Mouse (Mus musculus) cerebellum, adult 2 months (tissue): Measurements from ENCODE around the gene Hoxc9. TPM values are rescaled to one million over a fixed set of nuclear protein-coding genes. Genes with fewer than 3 reads are reported as not detected.

Experiments used
- DNase-seq, 2 experiments: peaks; one replicate each; pipeline ENCODE4 v3.0.0; 2021
- H3K27ac ChIP-seq: fragments of 200-500 bp; 2 replicates; pipeline ENCODE4 v1.5.1; 2012; ENCODE audit warnings: low read length, control low read depth, inconsistent platforms; ENCODE audit not compliant: insufficient read depth
- H3K27me3 ChIP-seq: fragments of 200-500 bp; 2 replicates; pipeline ENCODE4 v1.6.1; 2012; ENCODE audit warnings: inconsistent platforms, mild to moderate bottlenecking, low read length, moderate library complexity; ENCODE audit not compliant: control insufficient read depth, insufficient read depth
- H3K4me1 ChIP-seq: fragments of 200-500 bp; 2 replicates; pipeline ENCODE4 v1.6.1; 2011; ENCODE audit warnings: low read length; ENCODE audit not compliant: control insufficient read depth, insufficient read depth
- H3K4me3 ChIP-seq: fragments of 200-500 bp; replicated peaks from 2 replicates; pipeline ENCODE3; 2011; ENCODE audit warnings: mild to moderate bottlenecking, low read depth, low read length, control low read depth; ENCODE audit not compliant: insufficient read depth
- CTCF ChIP-seq: fragments of 200-500 bp; IDR thresholded peaks from 2 replicates; pipeline ENCODE4 v1.5.1; 2011; ENCODE audit warnings: low read depth, mild to moderate bottlenecking, control low read depth, low read length, moderate library complexity, borderline replicate concordance; ENCODE audit not compliant: insufficient read depth
- POLR2A ChIP-seq: fragments of 200-500 bp; IDR thresholded peaks from 2 replicates; pipeline ENCODE4 v1.6.1; 2011; ENCODE audit warnings: low read length, control low read depth, borderline replicate concordance; ENCODE audit not compliant: insufficient read depth
- WGBS: fragments of 180-500 bp; shearing (Covaris S2); methylation state at CpG from one replicate; pipeline ENCODE4 v1.1.7; 2018; 5-methylcytosine and 5-hydroxymethylcytosine counted together
- polyA plus RNA-seq: library from polyadenylated mRNA; depleted of rRNA; stranded (reverse); fragments of >200 nt; gene quantifications from 2 replicates; pipeline ENCODE4 v1.2.3, GENCODE M21; 2012

Gene Hoxc9
- polyA plus RNA-seq, 1 experiment, result not detected

- no peak for DNase-seq
- 3% methylated on average over 28 of the region's 28 CpGs for WGBS
- no peak for TF ChIP-seq POLR2A
- TF ChIP-seq CTCF, result no peak
- Histone ChIP-seq H3K27me3 (peaks cover 16% of the 10 kb centered on the region; the same call in 1 of the 2 replicates), H3K4me3 (no peak overlapping the region), H3K27ac (no peak overlapping the region), H3K4me1 (no peaks in the 10 kb centered on the region)
Measured at GRCm38 (mm10) chr15:103015009-103015399, 38.8 kb downstream of the Hoxc9 start.

- no peak overlapping the region for H3K4me3 ChIP-seq
- TF ChIP-seq CTCF (no peak), POLR2A (no peak)
- H3K4me1 ChIP-seq, result no peaks in the 10 kb centered on the region
- 12% methylated on average over 19 of the region's 19 CpGs for WGBS
- H3K27ac ChIP-seq, result no peak overlapping the region
- DNase-seq, result no peak
- H3K27me3 ChIP-seq, result peaks cover 12% of the 10 kb centered on the region; the same call in 1 of the 2 replicates
Measured at GRCm38 (mm10) chr15:103015406-103016166, 39.3 kb downstream of the Hoxc9 start.

- WGBS, result 23% methylated on average over 9 of the region's 9 CpGs
- no peaks in the 10 kb centered on the region for H3K4me1 ChIP-seq
- H3K27ac ChIP-seq, result no peak within 1 kb of the TSS
Measured at GRCm38 (mm10) chr15:103018636-103019035, 42.4 kb downstream of the Hoxc9 start, which contains the start of gene Hoxc4. Gene Hoxc4 (plus strand): TSS chr15:103018934.

GRCm38 (mm10) chr15:103020899-103021418, 44.7 kb downstream of the Hoxc9 start:
- no peak overlapping the region for H3K27ac ChIP-seq
- no peaks in the 10 kb centered on the region for H3K4me1 ChIP-seq
- TF ChIP-seq CTCF (no peak), POLR2A (no peak)
- H3K4me3 ChIP-seq, result no peak overlapping the region
- WGBS, result 4% methylated on average over 8 of the region's 8 CpGs
- H3K27me3 ChIP-seq, result peaks cover 2% of the 10 kb centered on the region; the same call in 1 of the 2 replicates
- no peak for DNase-seq

More at GRCm38 (mm10) chr15:103018636-103019035, 42.4 kb downstream of the Hoxc9 start, which contains the start of gene Hoxc4:
- DNase-seq, result no peak
- H3K27me3 ChIP-seq, result peaks cover 4% of the 10 kb centered on the region; the same call in 1 of the 2 replicates
- no peak within 1 kb of the TSS for H3K4me3 ChIP-seq
- TF ChIP-seq CTCF (no peak), POLR2A (no peak)

- no peaks in the 10 kb centered on the region for H3K4me1 ChIP-seq
- TF ChIP-seq POLR2A, result no peak
- TF ChIP-seq CTCF, result no peak
- no peak for DNase-seq
- no peak overlapping the region for H3K4me3 ChIP-seq
- 7% methylated on average over 8 of the region's 8 CpGs for WGBS
- no peak overlapping the region for H3K27ac ChIP-seq
- peaks cover 5% of the 10 kb centered on the region; the same call in 1 of the 2 replicates for H3K27me3 ChIP-seq
Measured at GRCm38 (mm10) chr15:103021544-103021943, 45.3 kb downstream of the Hoxc9 start.

- Histone ChIP-seq H3K4me3 (no peak overlapping the region), H3K27me3 (peaks cover 8% of the 10 kb centered on the region; the same call in 1 of the 2 replicates), H3K4me1 (no peaks in the 10 kb centered on the region)
Measured at GRCm38 (mm10) chr15:103024131-103024530, 47.9 kb downstream of the Hoxc9 start.

GRCm38 (mm10) chr15:103027266-103028235, 51.3 kb downstream of the Hoxc9 start:
- H3K27me3 ChIP-seq, result peaks cover 8% of the 10 kb centered on the region; the same call in 1 of the 2 replicates
- no peak for TF ChIP-seq POLR2A
- no peak for TF ChIP-seq CTCF
- 1% methylated on average over 43 of the region's 43 CpGs for WGBS
- H3K4me3 ChIP-seq, result no peak overlapping the region
- DNase-seq, result no peak
- no peaks in the 10 kb centered on the region for H3K4me1 ChIP-seq
- no peak overlapping the region for H3K27ac ChIP-seq

More at GRCm38 (mm10) chr15:103024131-103024530, 47.9 kb downstream of the Hoxc9 start:
- no peak overlapping the region for H3K27ac ChIP-seq
- TF ChIP-seq POLR2A (no peak), CTCF (no peak)
- 0% methylated on average over 2 of the region's 2 CpGs for WGBS
- DNase-seq, result no peak
